Comparison of ENCODE assay signal across 23 mouse cellular contexts in the genomic region with DNA sequence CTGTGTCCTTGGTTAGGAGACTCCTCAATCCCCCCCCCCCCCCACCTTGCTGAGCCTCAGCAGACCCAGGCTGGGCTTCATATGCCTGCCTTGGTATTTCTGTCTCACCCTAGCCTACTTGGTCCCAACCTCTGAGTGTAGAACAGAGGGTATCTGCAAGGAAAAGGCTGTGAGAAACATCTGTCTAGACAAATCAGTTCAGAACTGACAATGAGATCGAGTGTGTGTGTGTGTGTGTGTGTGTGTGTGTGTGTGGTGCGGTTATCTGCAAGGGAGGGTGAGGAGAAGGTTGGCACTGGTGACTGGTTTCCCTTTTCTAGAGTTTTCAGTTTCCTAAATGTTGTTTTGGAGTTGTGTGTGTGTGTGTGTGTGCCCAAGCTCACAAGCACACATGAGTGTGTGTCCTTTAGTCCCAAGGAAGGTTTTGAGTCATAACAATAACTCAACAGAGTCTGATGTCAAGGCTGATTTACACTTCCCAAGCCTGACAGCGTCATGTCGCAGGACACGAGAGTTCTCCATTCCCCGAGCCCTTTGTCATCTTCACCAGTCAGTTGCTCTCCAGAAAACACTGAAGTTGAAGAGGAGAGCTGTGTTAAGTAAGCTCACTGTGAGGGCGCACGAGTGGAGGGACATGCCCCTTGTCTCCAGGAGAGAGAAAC. TPM values are rescaled to one million over a fixed set of nuclear protein-coding genes. Genes with fewer than 3 reads are reported as not detected.
DNase-seq lines count a peak whose midpoint lies in the region; ATAC-seq and TF ChIP-seq lines count a peak whose summit lies in the region.
"Had no signal": no experiment of that assay in that cellular context is flagged by ENCODE, and none has a peak within 500 bp of the region (broad histone marks: within the 10 kb centered on the region; RNA-seq: fewer than 3 reads in every experiment).

No protein-coding gene starts in this region.

- H3K9me3 ChIP-seq in E14TG2a.4 (ENCODE audit: low read length), result no peaks in the 10 kb centered on the region
- H3K9me3 ChIP-seq: embryonic facial prominence, embryonic 12.5 days; forebrain, embryonic 15.5 days; G1E; heart, embryonic 15.5 days; hindbrain, embryonic 10.5 days; hindbrain, embryonic 15.5 days had no signal

- H3K27me3 ChIP-seq in E14TG2a.4 (ENCODE audit: insufficient read depth, low read length), result peaks cover 13% of the 10 kb centered on the region; the same call in 1 of the 2 replicates
- H3K27me3 ChIP-seq: embryonic facial prominence, embryonic 12.5 days; forebrain, embryonic 15.5 days; heart, embryonic 15.5 days; hindbrain, embryonic 15.5 days had no signal

- peak; percentile 48 for DNase-seq in adrenal gland, postnatal 14 days
- DNase-seq in adrenal gland, postnatal 25 days, result no peak
- peak; percentile 44 for DNase-seq in induced T-regulatory cell, adult 2 months (ENCODE audit: low read depth)
- no peak for DNase-seq in spleen, postnatal 36 days (ENCODE audit: low spot score in 2 of 2)
- no peak for DNase-seq in frontal cortex, adult 2 months (ENCODE audit: extremely low spot score in 1 of 2, low spot score in 1 of 2)
- DNase-seq: adrenal gland, postnatal 10 days; cerebellum, adult 18-20 months; cerebellum, adult 9-11 months; gastrocnemius, postnatal 10 days; heart, adult 18-20 months; kidney, adult 8-10 months had no signal

- no peaks in the 10 kb centered on the region for H3K36me3 ChIP-seq in E14TG2a.4 (ENCODE audit: insufficient read depth, low read length)
- H3K36me3 ChIP-seq: embryonic facial prominence, embryonic 12.5 days; forebrain, embryonic 15.5 days; G1E; heart, embryonic 15.5 days; hindbrain, embryonic 10.5 days; hindbrain, embryonic 15.5 days had no signal

- peaks cover 63% of the 10 kb centered on the region for H3K4me1 ChIP-seq in E14TG2a.4 (replicated peaks; ENCODE audit: low read depth, low read length)

- 0 out of 2 replicates have a peak overlapping the region, but pooled peaks have one; percentile 10 for H3K4me3 ChIP-seq in E14TG2a.4 (replicated peaks; ENCODE audit: low read length)
- H3K4me3 ChIP-seq: embryonic facial prominence, embryonic 12.5 days; forebrain, embryonic 15.5 days; heart, embryonic 15.5 days; hindbrain, embryonic 10.5 days; hindbrain, embryonic 15.5 days had no signal

- no peak for TF ChIP-seq CTCF in E14TG2a.4 (conservative IDR thresholded peaks at IDR 0.05; ENCODE audit: low read length)

- ATAC-seq in megakaryocyte-erythroid progenitor cell, adult 5-6 weeks (replicated peaks; ENCODE audit: low FRiP score, low TSS enrichment, poor library complexity, severe bottlenecking), result no peak
- ATAC-seq: forebrain, embryonic 15.5 days; intestine, postnatal 0 days had no signal

RNA-seq across cellular contexts. Expression of gene Cdc42ep4, which starts 10.6 kb away (rescaled TPM):
- total RNA-seq in adrenal gland, postnatal 14 days (2021), result 76.8 and 82.7 TPM in 2 replicates
- 114 and 133 TPM in 2 replicates for total RNA-seq in adrenal gland, postnatal 25 days (2021)
- total RNA-seq in megakaryocyte-erythroid progenitor cell, adult 5-6 weeks (2014; fragmentation: Nextera tagmentation), result 13.7 and 14.7 TPM in 2 replicates
- total RNA-seq in megakaryocyte-erythroid progenitor cell, adult 5-6 weeks (2017), result 10.7 and 13.7 TPM in 2 replicates
- 27.6 and 27.9 TPM in 2 replicates for polyA plus RNA-seq in frontal cortex, adult 2 months (2012; rRNA removed)

RNA-seq across cellular contexts. Expression of gene Cpsf4l, which starts 52.5 kb away (rescaled TPM):
- total RNA-seq in adrenal gland, postnatal 14 days (2021), result 1.5 and 2.5 TPM in 2 replicates
- total RNA-seq in adrenal gland, postnatal 25 days (2021), result 0.76 TPM in 2 replicates
- not detected in 2 replicates for total RNA-seq in megakaryocyte-erythroid progenitor cell, adult 5-6 weeks (2014; fragmentation: Nextera tagmentation)
- not detected in 2 replicates for total RNA-seq in megakaryocyte-erythroid progenitor cell, adult 5-6 weeks (2017)
- polyA plus RNA-seq in frontal cortex, adult 2 months (2012; rRNA removed), result 0.22 TPM in 1 of 2 replicates, not detected in the other
- total RNA-seq: G1E; gastrocnemius, postnatal 10 days; gastrocnemius, postnatal 4 days; heart, adult 18-20 months; heart, postnatal 25 days had no signal
- polyA plus RNA-seq: G1E; inflammation-experienced regulatory T-cells, adult 6 months; intestine, postnatal 0 days had no signal

Comparison
In these comparisons a context has a peak if more than half of its experiments do, and no peak if none do; other contexts are left out.
1. DNase-seq: peak in adrenal gland, postnatal 14 days (single experiment) and induced T-regulatory cell, adult 2 months (single experiment); none in adrenal gland, postnatal 25 days (single experiment), spleen, postnatal 36 days (0 of 2) and frontal cortex, adult 2 months (0 of 2).